Mouse (Mus musculus): ENCODE measurements around the gene Spag6.
A peak's percentile ranks its signal among the peaks of the same experiment; 100 is the strongest.

Spag6 gene

DNA sequence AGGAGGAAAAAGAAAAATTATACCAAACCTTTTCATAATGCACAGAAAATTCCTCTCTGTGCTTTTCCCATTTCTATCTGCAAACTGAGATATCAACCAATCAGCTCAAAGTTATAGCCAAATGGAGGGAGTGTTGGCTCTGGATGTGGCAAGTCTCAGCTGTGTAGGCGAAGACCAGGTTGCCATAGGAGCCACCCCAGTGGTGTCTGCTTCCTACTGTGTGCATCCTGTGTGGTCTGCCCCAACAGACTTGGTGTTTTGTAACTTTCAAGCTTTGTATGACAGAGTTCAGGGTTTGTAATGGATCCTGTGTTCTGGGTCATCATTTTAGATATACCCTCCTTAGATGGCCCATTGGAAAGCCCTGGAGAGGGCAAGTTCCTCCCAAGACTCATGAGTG is 30.6 kb downstream of the Spag6 start:
- no peak for ATAC-seq (ENCODE audit: insufficient number of reproducible peaks, low FRiP score, low TSS enrichment)

DNA sequence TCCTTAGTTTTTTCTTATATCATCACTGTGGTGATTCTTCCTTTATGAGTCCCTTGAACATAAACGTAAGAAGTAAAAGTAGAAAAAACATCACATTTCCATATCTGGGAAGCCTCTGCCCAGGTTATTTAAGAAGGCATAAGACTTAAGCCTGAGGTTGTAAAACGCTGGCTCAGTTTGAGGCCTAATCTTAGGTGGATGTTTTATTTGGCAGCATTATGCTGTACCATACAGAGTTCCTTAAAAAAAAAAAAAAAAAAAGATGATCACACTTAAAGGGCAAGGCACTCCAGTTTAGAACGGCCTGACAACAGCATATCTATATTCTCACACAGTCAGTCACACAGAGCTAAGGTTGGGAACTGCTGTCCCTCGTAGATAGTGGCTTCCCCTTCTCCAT is 32.0 kb downstream of the Spag6 start:
- ATAC-seq (ENCODE audit: insufficient number of reproducible peaks, low FRiP score, low TSS enrichment) = no peak

DNA sequence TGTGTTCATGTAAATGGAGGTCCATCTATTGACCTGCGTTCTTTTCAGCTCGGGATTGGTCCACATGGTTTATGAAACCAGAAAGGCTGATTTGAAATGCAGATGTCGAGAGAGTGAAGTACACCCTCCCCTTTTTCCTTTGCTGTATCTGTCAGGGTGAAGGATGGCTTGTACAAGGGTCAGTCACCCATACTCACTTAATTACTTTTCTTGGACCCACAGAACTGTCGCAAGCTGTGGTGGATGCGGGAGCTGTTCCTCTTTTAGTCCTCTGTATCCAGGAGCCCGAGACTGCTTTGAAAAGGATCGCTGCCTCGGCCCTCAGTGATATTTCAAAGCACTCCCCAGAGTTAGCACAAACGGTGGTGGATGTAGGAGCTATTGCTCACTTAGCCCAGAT is 37.9 kb downstream of the Spag6 start:
- no peak for ATAC-seq (ENCODE audit: insufficient number of reproducible peaks, low FRiP score, low TSS enrichment)

DNA sequence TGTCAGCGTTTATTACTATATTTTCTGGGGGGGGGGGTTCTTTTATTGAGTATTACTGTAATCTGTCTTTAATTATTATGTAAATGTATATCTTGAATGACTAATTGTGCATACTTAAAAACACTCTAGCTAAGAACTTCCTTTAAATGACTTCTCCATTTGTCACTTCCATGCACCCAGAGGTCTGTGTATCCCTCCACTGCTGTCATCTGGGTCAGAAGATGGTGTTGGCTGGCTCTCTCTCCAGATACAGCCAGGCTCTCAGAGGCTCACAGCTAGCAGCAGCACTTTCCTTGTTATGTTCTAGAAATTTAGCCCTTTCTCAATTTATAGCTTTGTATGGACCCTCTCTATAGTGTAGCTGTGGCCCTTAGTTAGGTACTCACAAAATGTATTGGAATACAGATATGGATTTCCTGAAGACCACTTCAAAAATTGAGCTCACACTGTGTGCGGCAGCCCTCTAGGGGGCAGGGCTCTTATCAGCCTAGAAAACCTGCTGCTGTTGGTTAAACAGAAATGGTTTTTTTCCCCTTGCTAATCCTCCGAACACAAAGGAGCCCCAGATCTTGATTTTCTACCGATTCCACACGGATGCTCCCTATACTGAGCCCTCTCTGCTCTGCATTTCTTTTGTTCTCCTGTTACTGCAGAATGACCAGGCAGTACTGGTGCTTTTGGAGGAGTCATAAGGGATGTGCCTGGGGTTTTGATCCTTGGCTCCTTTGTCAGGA is 40.7 kb downstream of the Spag6 start:
- ATAC-seq (ENCODE audit: insufficient number of reproducible peaks, low FRiP score, low TSS enrichment) = no peak

DNA sequence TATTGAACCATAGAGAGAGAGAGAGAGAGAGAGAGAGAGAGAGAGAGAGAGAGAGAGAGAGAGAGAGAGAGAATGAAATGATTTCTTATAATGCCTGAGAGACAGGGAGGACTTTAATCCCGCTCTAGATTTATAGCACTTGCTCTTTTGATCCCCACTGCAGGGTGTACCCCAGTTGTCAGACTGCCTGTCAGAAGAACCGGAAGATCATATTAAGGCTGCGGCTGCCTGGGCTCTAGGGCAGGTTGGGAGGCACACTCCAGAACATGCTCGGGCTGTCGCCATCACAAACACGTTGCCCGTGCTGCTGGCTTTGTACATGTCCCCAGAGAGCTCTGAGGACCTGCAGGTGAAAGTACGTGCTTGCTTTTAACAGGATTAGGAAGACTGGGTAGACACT is 43.2 kb downstream of the Spag6 start:
- ATAC-seq (ENCODE audit: insufficient number of reproducible peaks, low FRiP score, low TSS enrichment) = no peak

DNA sequence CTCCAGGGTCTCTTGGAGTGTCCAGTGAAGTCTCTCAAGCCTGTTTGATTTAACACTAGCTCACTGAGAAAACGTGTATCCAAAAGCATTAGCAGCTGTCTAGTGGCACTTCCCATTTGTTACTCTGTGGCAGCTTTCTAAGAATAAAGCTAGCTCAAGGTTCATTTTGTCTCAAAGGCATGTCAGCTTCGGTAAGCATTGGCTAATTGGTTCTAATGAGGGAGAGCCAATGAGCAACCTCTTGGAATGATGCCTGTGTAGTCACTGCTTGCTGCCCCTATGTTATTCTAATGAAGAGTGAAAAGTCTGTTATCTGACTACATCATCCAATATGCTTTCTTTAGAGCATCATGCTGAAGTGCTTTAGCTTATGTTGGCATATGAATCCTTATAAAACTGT is 45.4 kb downstream of the Spag6 start:
- ATAC-seq (ENCODE audit: insufficient number of reproducible peaks, low FRiP score, low TSS enrichment) = no peak

DNA sequence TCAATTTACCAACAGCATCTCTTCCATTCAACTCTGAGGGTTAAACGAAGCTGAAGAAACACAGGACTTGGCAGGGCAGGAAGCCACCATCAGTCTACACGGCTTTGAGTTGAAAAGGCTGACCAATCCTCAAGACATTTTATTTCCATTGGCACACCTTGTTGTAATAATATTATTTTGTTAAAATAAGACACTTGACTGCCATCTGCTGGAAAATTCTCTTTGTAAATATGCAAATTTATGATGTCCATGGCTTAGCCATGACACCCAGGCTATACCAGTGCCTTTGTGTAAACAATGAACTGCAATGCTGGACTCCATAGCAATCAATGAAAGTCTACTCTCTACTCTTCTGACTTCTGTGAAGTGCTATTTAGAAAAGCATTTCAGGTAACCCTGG is 62.3 kb downstream of the Spag6 start:
- ATAC-seq (ENCODE audit: insufficient number of reproducible peaks, low FRiP score, low TSS enrichment) = no peak

DNA sequence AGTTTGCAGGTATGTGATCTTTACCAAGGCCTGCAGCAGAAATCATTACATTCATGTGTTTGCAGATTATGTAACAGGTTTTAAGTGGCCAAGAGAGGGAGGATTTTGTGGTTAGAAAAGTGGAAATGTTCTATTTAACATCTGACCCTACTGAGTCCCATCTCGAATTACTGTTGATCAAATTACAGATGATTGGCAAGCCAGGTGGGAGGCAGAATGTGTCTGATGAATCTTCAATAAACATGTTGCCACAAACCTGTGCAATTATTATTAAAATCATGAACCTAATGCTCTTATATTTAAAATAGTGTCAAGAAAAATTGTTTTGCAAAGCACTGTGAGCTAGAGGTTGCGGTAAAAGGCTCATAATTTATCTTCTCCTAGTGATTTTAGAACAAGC is 71.0 kb downstream of the Spag6 start:
- ATAC-seq (ENCODE audit: insufficient number of reproducible peaks, low FRiP score, low TSS enrichment) = no peak

DNA sequence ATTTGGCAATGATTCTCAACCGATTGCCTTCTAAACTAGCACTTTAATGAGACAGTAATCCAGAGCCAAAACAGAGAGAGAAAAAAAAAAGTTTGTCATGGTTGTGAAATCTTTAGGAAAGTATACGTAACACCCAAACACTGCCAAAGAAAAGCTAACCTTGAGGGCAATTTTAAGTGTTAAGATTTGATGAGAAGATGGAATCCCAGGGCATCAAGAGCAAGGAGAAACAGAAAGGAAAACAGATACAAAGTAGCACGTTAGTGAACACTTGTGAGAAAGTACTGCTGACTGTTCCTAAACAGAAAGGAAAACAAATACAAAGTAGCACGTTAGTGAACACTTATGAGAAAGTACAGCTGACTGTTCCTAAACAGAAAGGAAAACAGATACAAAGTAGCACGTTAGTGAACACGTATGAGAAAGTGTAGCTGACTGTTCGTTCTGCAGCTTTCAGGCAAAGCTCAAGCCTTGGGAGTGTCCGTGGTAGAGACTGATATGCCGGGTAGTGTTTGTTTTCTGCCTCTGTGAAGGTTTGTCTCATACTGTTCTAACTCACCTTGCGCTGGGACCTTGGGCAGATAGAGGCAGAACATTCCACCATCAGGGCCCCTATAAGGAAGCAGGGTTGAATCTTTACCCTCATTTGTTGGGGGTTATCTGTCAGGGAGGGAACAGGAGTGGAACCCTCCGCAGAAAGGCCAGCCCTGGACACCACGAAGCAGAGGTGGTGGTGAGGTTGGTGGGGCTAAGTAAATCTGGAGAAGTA is 71.8 kb downstream of the Spag6 start:
- no peak for ATAC-seq (ENCODE audit: insufficient number of reproducible peaks, low FRiP score, low TSS enrichment)

DNA sequence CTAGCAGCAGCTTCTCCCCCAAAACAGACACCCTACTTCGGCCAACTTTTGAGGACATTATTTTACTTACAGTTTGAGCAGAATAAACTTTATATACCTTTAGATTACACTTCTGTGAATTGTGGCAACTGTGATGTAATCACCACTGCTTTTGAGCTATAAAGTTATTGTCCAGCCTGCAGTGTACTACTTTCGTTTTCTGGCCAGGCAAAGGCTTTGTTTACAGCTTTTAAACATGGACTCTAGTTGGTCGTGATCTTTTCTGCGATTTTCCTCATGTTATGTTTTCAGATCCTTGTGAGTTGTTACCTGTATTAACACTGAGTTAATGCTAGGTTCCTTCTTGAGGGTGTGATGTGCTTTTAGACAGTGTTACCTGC is 72.6 kb downstream of the Spag6 start:
- ATAC-seq (ENCODE audit: insufficient number of reproducible peaks, low FRiP score, low TSS enrichment) = no peak

DNA sequence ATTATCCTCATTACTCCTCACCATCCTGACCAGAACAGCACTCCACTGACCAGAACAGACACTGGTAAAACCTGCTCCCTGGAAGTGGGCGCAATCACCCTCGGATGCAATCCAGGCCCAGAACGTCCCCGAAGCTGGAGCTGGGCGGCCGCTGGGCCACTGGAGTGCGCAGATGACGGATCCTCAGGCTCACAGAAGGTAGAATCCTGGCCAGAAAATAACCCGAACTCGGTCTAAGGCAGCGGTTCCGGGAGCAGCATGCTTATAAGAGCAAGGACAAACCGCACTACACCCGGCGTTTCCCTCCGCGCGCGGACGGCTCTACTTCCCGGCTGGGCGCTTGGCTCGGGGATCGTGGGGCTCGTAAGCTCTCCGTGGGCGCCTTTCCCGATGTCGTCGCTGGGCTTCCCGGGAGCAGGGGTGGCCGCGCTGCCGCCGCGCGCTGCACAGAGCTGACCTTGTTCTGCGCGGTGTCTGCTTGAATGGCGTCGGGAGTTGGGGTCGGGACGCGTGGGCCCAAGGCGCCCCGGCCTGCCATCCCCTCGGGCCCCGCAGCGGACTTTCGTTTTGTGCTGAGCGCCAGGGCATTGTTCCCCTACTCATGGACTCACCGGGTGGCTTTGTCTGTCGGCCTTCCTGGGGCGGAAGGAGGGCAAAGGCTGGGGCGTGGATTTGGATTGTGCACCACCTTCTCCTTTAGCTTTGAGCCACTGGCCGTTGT is 73.1 kb downstream of the Spag6 start:
- ATAC-seq (ENCODE audit: insufficient number of reproducible peaks, low FRiP score, low TSS enrichment) = peak; percentile 84

DNA sequence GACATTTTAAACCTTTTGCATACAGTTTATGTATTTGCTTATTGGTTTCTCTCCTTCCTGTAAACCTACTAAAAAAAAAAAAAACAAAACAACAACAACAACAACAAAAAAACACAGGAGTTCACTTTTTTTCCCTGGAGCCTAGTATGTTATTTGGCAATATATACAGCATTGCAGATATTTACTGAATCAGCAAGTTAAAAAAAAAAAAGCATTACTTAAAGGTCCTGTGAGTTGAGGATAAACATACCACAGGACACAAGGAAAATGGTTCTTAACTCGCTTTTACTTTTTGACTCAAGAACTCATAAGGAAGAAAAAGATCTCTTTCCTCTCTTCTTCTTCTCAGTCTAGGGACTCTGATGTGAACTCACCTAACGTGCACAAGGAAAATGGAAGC is 74.6 kb downstream of the Spag6 start:
- ATAC-seq (ENCODE audit: insufficient number of reproducible peaks, low FRiP score, low TSS enrichment) = no peak

DNA sequence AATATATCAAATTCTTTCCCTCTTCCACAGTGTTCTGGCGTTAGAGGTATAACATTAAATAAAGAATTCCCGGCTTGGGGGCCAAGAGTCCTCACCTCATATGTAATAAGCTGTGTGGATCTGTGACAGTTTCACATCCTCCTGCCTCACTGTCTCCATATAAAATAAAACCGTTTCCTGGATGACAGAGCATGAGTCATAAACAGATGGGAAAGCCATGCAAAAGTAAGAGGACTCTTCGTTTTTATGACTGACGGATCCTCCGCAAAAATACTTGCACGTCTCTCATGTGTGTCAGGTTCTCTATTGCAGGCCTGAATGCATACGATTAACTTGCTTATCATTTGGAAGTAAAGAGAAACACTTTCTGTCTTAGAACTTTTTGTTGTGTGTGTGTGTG is 78.6 kb downstream of the Spag6 start:
- no peak for ATAC-seq (ENCODE audit: insufficient number of reproducible peaks, low FRiP score, low TSS enrichment)

DNA sequence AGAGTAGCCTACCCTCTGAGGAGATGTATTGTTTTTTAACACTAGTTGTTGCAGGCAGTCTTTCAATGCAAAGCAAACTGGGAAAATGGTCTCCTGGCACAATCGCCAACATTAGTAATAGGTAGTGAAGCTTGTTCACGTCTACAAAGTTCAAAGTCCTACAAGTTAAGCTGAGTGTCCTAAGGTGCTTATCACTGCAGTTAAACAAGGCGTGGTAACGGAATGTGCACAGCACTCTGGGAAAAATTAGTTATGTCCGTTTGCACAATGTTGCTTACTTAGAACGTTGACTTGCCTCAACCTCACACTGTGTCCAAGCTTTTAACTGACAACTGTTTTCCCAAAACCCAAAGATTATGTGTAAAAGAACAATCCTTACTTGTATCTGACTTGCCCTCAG is 80.5 kb downstream of the Spag6 start:
- ATAC-seq (ENCODE audit: insufficient number of reproducible peaks, low FRiP score, low TSS enrichment) = no peak

DNA sequence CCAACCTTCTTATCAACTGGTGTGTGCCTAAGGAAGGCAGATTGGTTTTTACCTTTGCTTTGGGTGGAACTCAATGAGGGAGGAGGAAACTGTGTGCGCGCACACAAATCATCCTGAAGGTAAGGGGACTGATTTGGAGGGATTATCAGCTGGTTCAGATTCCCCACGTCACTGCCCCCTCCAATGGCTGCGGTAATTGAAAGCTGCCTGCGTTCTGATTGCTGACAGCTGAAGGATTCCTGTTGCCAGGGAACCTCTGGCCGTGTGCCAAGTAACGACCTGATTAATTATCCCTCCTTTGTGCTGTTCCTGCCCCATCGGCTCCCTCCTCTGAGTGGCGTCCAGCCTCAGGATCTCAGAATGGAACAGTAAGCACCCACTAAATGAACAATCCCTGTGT is 84.4 kb downstream of the Spag6 start:
- ATAC-seq (ENCODE audit: insufficient number of reproducible peaks, low FRiP score, low TSS enrichment) = no peak

DNA sequence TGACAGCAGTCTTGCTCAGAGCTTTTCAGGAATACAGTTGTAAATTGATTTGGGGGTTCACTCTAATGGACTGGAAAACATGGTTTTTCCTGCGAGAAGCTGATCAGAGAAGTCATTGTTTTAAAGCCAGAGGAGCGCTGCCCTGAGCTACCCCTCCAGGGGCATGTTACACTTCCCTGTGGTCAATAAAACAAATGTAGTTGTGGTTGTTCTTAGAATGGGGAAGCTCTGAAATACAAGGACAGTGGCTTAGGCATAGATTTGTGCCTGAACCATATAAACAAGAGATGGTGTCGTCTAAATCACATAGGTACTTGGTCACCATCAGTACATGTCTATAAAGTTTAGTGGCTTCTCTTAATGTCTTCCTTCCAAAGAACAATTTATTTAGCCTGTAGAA is 86.0 kb downstream of the Spag6 start:
- no peak for ATAC-seq (ENCODE audit: insufficient number of reproducible peaks, low FRiP score, low TSS enrichment)

DNA sequence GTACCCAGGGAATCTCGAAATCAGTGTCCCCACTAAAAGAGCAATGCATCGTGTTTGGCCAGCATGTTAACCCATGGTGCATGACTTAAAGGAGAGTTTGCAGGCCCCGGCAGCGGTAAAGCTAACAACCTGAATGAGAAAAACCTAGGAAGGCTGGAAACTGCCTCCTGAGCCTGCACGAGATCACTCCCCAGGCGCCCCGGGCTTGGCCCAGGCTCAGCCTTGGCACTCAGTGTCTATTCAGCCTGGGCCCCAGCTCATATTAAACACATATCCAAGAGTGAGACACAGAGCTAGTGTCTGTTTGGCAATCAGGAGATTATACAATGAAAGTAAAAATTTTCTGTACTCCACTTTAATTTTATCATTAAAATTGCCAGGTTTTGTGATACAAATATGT is 87.5 kb downstream of the Spag6 start:
- ATAC-seq (ENCODE audit: insufficient number of reproducible peaks, low FRiP score, low TSS enrichment) = no peak

DNA sequence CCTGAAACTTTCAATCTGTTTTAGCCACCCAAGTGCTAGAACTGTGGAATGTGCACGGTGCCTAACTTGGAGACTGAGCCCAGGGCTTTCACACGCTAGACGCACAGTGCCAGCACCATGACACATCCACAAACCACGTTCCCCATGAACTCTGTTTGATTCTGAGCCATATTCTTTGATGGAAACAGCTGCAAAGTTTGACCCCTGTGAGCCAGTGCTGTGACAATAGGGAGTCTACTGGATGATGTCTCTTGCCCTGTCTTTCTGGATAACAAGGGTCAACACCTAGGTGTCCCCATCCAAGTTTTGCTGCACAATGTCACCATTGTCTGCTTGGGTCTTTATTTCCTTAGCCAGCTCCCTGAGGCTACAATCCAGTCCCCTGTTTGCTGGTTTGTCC is 100.4 kb downstream of the Spag6 start:
- ATAC-seq (ENCODE audit: insufficient number of reproducible peaks, low FRiP score, low TSS enrichment) = no peak

DNA sequence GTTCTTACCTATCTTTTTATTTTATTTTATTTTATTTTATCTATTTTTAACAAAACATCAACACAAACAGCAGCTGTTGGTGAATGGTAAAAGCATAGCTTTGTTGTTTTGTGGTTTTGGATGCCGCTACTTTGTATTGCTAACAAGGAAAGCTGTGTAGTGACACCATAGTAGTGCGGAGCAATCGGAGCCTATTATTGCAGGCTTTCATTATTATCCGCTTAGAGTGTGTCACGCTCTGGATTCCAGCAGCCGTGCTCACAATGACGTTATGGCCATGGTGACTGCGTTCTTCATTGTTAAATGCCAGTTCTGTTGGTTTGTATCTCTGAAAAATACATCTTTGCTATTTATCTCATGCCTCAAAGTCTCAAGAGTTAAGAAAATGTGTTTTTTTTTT is 103.9 kb downstream of the Spag6 start:
- no peak for ATAC-seq (ENCODE audit: insufficient number of reproducible peaks, low FRiP score, low TSS enrichment)

DNA sequence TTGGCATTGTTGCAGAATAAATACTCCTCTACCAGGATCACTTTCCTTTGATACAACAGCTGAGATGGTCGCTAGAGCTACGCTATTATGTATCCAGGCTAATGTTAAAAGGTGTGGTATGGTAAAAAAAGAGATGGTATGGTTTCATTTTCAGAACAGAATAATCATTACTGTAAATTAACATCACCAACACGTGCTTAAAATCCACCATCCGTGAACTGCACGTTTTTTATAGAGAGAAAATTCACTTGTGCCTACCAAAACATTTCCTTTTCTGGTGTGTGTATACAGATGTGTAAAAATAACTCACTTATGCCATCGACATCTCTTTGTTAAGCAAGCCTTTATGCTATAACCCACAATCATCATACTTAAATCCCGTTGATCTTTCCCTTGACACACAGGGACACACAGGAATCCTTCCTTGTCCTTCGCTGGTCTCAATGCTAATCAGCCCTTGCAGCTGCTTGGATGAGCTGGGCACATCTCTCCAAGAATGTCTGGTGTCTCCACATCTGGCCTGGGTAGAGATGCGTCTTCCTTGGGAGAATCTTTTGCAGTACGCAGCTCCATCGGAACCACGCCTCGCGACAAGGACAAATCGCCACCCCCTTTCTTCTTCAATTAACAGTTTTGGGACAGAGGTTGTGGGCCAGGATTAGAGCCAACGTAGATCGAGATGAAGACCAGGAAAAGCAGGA is 105.6 kb downstream of the Spag6 start:
- ATAC-seq (ENCODE audit: insufficient number of reproducible peaks, low FRiP score, low TSS enrichment) = peak; percentile 12; the same call in 1 of the 2 replicates

Data from cerebellum, adult (tissue).